Comparison of ENCODE assay signal across 13 mouse cellular contexts in genomic region chr8:64395816-64396215, GRCm38 (mm10).
DNase-seq lines count a peak whose midpoint lies in the region; ATAC-seq lines count a peak whose summit lies in the region.
"Had no signal": no experiment of that assay in that cellular context is flagged by ENCODE, and none has a peak within 500 bp of the region (broad histone marks: within the 10 kb centered on the region; RNA-seq: fewer than 3 reads in every experiment).

No protein-coding gene starts in this region.

- H3K4me2 ChIP-seq in midbrain, embryonic 14.5 days (ENCODE audit: low read length) = no peak overlapping the region
- H3K4me2 ChIP-seq: embryonic facial prominence, embryonic 13.5 days; forebrain, embryonic 13.5 days; hindbrain, embryonic 14.5 days; lung, embryonic 15.5 days had no signal

- H3K4me1 ChIP-seq in midbrain, embryonic 14.5 days (ENCODE audit: control insufficient read depth, insufficient read depth, low read length) = no peaks in the 10 kb centered on the region
- H3K4me1 ChIP-seq: embryonic facial prominence, embryonic 13.5 days; forebrain, embryonic 13.5 days; lung, embryonic 15.5 days had no signal

- H3K9me3 ChIP-seq in midbrain, embryonic 14.5 days (ENCODE audit: control insufficient read depth, low read length) = no peaks in the 10 kb centered on the region
- H3K9me3 ChIP-seq: embryonic facial prominence, embryonic 13.5 days; forebrain, embryonic 13.5 days; lung, embryonic 15.5 days had no signal

- no peak for ATAC-seq in granulocyte monocyte progenitor cell, adult 5-6 weeks (replicated peaks; ENCODE audit: poor library complexity, severe bottlenecking)
- no peak for ATAC-seq in erythroblast, adult 5-6 weeks (replicated peaks; ENCODE audit: low FRiP score, poor library complexity, severe bottlenecking)
- ATAC-seq in midbrain, embryonic 14.5 days (ENCODE audit: low FRiP score, low TSS enrichment) = no peak
- ATAC-seq: forebrain, embryonic 13.5 days had no signal

- 92% methylated on average over 5 of the region's 5 CpGs for WGBS in midbrain, embryonic 14.5 days

- no peak overlapping the region for H3K9ac ChIP-seq in midbrain, embryonic 14.5 days (replicated peaks; ENCODE audit: low read length)
- H3K9ac ChIP-seq: embryonic facial prominence, embryonic 13.5 days; forebrain, embryonic 13.5 days; hindbrain, embryonic 14.5 days; lung, embryonic 15.5 days had no signal

- DNase-seq in adrenal gland, adult 8-10 months = peak; percentile 19
- DNase-seq in adrenal gland, postnatal 4 days (ENCODE audit: low spot score in 2 of 2) = no peak
- DNase-seq in adrenal gland, postnatal 36 days = peak; percentile 22 to 37
- DNase-seq in cerebellum, postnatal 25 days = peak; percentile 58 to 70
- DNase-seq in kidney, postnatal 14 days = peak; percentile 57
- no peak for DNase-seq in midbrain, embryonic 14.5 days

- H3K27ac ChIP-seq in midbrain, embryonic 14.5 days (replicated peaks; ENCODE audit: low read depth, low read length) = no peak overlapping the region
- H3K27ac ChIP-seq: embryonic facial prominence, embryonic 13.5 days; forebrain, embryonic 13.5 days; hindbrain, embryonic 14.5 days; left cerebral cortex, adult 2 months; lung, embryonic 15.5 days had no signal

- no peaks in the 10 kb centered on the region for H3K27me3 ChIP-seq in midbrain, embryonic 14.5 days (ENCODE audit: control insufficient read depth, insufficient read depth, low read length)
- H3K27me3 ChIP-seq: forebrain, embryonic 13.5 days; lung, embryonic 15.5 days had no signal

- no peak overlapping the region for H3K4me3 ChIP-seq in midbrain, embryonic 14.5 days (replicated peaks; ENCODE audit: low read depth, low read length)
- H3K4me3 ChIP-seq: embryonic facial prominence, embryonic 13.5 days; forebrain, embryonic 13.5 days; left cerebral cortex, adult 2 months; lung, embryonic 15.5 days had no signal

- H3K36me3 ChIP-seq in midbrain, embryonic 14.5 days (ENCODE audit: control insufficient read depth, insufficient read depth, low read length) = no peaks in the 10 kb centered on the region
- H3K36me3 ChIP-seq: embryonic facial prominence, embryonic 13.5 days; lung, embryonic 15.5 days had no signal

Comparison
In these comparisons a context has a peak if more than half of its experiments do, and no peak if none do; other contexts are left out.
1. DNase-seq: peak in adrenal gland, adult 8-10 months (single experiment), adrenal gland, postnatal 36 days (2 of 2), cerebellum, postnatal 25 days (2 of 2) and kidney, postnatal 14 days (single experiment); none in adrenal gland, postnatal 4 days (0 of 2) and midbrain, embryonic 14.5 days (single experiment).